Mouse (Mus musculus) retina, postnatal 7 days (tissue): Measurements from ENCODE around the gene Dnmbp.
A peak's percentile ranks its signal among the peaks of the same experiment; 100 is the strongest.

Experiments
- DNase-seq: peaks from one replicate; pipeline ENCODE4 v3.0.0-alpha.2; 2012; ENCODE audit warnings: low read depth, low spot score

The Dnmbp gene

DNA sequence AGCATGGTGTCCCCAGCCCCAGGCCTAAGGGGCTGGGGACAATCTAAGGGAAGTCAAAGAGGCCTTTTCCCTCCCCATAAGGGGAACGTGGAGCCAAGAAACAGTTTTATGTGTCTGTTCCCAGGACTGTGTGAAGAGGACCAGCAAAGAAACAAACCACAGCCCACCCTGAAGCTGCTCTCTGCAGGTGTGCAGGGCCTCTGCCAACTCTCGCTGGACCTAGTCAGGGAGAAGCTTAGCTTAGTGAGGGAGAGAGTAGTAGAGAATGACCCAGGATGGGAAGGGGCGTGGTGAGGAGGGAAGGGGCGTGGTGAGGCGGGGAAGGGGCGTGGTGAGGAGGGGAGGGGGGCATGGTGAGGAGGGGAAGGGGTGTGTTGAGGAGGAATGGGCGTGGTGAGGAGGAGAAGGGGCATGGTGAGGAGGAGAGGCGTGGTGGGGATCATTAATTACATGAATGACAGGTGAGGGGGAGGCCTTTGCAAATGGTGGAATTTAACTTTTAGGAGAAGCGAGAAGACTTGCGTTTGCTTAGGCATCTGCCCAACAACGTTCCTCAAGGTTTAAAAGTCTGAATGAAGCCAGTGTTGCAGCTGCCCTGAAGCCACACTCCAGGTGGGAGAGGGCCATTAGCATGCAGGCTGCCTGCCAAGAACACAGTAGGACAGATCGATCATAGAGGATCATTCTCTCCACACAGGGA, 9.3 kb upstream of the Dnmbp start:
- no peak for DNase-seq

DNA sequence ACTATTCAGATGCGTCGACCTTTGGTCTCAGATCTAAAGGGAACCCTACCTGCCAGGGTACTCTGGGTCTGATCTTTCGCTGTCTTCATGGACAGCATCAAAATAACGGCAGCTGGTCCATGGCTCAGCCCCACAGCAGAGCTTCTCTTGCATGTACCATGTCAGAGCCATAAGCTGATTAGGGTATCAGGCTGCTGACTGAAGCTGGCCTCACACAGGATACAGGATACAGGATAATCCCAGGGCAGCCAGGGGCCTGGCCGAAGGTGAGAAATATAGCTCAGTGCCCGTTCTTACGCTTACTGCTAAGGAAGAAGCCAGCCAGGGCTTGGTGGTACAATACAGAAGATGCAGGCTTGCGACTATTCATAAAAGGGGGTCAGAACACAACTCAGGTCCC, 4.6 kb upstream of the Dnmbp start:
- peak; percentile 70 for DNase-seq

DNA sequence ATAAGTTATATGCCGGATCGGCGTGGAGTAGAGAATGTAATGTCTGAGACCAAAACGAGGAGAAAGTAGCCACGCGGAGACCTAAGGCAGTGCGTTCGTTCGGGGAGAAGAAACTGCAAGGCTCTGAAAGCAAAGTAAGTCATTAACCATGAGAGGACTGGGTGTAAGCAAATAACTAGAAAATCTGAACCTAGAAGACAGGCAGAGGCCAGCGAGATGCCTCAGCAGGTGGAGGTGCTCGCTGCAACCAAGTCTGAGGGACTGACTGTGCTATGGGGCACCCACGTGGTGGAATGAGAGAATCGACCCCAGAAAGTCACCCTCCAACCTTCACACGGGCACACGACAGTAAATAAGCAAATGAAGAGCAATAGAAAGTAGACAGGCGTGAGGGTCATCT, 3.1 kb upstream of the Dnmbp start:
- DNase-seq: no peak

DNA sequence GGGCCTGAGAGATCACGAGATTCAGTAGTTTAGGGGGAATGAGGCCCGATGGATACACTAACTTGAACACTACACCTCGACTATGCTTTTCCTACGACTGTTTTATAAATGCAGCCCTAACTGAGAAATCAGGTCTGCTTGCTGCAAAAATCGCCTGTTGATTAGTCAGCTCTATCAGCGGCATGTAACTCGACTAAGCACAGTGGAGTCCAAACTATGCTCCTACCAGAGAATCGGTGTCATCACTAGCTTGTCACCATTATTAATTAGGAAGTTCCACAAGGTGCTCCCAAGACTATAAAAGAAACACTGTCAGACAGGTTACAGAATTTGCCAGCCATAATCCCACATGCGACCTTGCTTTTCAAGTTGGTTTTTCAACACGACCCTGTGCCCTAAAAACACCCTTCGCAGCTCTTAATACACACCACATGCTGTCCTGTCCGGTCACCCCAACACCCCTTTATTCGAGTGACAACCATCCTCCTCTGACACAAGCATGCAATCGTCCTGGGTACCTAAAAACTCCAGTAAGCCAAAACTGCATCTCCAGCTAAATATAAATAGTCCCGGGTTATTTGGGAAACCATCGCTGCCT, 721 bp downstream of the Dnmbp start:
- no peak for DNase-seq

DNA sequence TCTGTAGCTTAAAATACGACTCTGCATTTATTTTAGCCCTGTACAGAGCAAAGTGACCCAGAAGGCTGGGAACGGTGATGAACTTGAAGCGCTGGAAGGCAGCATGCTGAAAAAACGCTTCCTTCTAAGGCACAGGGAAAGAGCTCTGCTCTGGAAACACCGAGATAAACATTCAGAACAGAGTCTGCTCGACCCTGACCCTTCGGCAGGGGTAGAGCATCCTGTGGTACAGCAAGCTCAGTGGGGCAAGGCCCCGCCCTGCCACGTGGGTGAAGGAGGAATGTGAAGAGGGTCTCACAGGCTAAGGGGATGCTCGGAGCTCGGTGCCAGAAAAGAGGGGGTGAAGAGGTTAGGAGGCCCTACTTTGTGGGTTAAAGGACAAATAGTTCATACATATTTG, 1.6 kb downstream of the Dnmbp start:
- no peak for DNase-seq

DNA sequence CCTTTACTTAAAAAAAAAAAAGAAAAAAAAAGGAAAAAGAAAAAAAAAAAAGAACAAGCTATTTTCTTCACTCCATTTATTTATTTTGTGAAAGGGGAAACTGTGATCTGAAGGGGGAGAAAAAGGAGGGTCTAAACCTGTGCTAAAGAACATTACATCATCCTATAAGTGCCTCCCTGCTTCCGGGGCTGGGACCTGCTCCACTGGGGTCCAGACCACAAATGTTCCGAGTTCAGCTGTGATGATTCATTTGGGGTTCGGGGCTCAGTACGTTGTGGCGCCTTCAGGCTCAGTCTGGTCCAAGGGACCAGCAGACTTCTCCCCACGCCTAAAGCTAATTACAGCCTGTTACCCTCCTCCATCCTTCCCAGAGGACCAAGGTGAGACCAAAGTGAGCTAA, 9.1 kb downstream of the Dnmbp start:
- no peak for DNase-seq

DNA sequence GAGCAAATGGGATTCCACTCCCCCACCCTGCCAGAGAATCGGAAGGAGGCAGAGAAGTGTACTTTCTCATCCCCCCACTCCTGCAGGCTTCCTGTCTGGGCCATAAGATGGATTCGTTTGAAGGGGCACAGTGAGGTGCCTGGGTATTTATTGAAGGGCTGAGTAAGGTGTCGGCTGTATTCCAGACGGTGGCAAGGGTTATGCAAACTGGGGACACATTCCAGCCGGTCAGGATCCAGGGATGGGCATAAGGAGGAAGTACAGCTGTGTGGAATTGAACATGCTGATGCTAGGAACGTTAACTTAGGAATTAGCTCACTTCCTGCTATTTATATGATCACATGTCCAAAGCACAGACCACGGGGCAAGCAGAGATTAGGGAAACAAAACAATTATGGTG, 9.6 kb downstream of the Dnmbp start:
- no peak for DNase-seq

DNA sequence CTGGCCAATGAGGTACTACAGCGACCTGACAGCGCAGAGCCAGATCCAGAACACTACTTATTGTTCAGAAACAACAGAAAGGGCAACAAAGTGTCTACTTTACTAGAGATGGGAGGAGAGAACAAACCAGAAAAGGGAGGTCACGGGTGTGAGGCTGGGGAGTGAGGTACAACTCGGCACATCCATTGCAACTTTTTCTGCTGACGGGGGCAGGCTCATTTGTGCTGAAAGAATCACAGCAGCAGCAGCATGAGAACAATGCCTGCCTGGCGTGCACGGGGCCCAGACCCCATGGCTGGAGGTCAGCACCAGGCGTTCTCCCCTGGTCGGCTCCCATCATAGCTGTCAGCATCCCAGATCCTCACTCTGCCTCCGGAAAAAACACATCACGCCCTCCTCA, 10.1 kb downstream of the Dnmbp start:
- DNase-seq: no peak

DNA sequence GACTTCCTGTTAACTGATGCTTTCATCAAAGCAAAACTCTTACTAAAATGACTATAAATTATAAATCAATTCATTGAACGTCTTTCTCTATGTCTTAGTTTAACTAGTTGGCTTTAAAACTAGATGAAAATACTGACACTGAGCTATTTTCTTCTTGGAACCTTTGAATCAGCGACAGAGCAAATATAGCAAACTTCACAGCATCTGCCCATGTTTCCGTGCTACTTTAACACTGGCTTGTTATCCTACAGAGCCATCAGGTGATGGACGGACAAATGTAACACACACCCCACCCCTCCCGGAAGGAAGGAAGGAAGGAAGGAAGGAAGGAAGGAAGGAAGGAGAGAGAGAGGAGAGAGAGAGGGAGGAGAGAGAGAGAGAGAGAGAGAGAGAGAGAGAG, 12.0 kb downstream of the Dnmbp start:
- DNase-seq: no peak

DNA sequence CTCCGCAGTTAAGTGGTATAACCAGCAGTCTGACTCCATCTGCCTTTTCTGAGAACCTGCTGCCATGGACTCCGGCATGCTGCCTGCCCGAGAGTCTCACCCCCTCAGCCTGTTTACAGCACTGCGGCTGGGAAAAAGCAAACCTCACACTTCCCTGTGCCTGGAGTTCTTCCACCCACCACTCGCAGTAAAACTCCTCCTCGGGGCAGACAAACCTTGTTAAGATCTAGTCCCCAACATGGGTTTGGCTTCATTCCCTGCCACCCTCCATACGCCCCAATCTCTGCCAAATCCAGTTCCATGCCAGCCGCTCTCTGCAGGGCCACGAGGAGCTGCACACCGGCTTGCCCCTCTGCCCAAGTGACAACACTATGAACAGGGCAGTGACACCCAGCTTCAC, 12.9 kb downstream of the Dnmbp start:
- DNase-seq: no peak

DNA sequence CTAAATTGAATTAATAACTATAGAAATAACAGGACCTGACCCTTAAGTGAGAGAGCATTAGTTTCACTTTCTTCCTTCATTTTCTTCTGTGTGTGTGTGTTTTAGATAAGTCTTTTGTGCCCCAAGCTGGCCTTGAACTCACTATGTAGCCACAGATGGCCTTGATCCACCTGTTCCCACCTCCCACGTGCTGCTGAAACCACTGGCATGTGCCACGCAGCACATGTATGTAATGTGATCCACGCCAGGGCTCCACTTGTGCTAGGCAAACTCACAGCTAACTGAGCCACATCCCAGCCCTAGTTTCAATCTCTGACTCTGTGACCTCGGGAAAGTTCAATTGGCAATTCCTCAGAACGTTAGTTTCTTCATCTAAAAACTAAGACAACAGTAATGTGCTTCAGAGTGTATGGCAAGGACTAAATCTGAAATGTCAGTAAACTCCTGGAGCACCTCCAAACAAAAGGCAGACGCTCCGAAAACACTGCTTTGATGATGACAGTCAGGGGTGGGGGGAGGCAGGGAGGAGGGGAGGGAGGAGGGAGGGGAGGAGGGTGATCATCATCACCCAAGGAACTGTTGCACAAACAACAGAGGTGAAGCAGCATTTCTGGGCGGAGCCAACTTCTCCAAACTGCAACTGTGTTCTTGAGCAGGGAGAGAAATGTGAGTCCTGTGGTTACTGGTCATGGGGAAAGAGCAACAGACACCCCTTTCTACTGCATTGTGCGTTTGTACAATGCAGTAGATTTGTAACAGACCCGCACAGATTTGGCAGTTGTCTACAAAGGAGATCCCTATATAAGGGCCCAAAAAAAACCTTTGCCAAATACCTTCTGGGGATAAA, 13.6 kb downstream of the Dnmbp start:
- no peak for DNase-seq

DNA sequence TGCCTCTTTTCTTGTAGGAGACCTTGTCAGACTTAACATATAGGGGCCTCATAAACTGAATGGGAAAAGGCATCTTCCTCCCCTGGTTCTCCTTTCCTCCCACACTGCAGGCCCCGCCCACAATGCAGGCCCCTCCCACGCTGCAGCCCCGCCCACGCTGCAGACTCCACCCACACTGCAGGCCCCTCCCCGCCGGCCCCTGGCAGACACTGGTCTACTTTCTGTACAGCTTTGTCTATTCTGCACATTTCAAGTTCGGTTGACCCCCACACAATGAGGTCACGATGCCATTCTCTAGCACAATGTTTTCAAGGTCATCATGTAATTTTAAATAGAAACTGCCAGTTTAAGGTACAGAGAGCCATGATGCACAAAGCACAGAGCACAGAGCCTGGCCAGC, 15.6 kb downstream of the Dnmbp start:
- DNase-seq: no peak

DNA sequence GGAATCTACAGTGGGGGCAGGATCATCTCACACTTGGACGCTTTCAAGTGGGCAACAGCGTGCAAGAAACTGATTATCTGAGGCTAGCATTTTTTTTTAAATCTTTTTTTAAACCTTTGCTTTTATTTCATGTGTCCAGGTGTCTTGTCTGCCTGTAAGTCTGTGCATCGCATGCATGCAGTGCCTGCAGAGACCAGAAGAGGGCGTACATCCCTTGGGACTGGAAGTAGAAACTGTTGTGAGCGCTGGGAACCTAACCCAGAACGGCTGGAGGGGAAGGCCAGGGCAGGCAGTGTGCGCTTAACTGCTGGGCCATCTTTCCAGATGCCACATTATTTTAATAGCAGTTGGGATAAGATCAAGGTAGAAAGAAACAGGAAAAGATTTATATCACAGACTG, 17.0 kb downstream of the Dnmbp start:
- DNase-seq: no peak

DNA sequence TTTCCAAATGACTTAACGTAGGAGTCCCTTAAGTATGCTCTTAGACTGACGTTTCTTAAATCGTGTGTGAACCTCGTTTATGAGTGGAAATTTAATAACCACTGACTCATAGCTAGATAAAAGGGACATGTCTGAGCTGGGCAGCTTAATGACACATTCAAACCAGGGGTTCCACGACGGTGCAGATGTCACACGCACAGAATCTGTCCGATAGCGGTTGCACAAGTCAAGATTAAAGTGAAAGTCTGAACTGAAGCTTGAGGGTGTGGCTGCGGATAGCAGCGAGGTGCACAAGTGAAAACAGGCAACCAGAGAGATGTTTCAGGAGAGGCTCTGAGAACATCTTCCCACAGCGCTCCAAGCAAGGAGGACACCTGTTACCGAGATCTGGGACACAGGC, 18.6 kb downstream of the Dnmbp start:
- DNase-seq: no peak

DNA sequence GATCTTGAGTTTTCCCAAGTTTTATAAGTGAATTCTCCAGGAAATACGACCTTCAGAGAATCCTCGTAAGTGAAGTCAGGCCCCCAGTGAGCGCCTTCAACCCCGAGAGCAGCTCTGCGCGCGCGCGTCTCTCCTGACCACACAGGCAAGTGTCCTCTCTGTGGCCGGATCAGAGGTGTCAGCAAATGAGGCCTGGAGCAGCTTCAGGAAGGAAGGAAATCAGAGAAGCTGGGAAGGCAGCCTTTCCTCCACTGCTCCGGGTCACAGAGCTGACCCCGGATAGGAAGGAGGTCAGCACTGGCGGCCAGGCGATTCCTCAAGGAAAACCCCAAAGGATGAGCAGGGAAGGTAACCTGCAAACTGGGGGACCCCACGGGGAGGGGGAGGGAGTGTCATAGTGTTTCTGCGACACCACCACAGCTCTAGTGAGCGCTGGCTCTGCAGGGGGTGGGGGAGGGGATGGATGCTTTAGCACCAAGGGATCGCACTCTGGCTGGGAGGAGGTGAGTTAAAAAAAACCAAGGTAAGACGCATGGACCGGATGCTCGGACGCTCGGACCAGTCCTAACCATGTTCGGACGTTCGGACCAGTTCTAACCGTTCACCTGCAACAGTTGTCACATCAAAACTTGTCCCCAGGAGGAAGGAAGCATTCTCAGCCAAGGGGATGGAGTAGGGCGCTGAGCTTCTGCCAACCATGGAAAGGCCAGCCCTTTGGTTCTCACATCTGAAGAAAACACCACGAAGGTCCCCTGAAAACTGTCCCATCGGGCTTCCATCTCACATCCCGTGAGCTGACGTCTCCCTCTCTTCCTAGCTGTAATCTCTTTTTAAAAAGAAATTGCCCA, 19.3 kb downstream of the Dnmbp start:
- DNase-seq: no peak

DNA sequence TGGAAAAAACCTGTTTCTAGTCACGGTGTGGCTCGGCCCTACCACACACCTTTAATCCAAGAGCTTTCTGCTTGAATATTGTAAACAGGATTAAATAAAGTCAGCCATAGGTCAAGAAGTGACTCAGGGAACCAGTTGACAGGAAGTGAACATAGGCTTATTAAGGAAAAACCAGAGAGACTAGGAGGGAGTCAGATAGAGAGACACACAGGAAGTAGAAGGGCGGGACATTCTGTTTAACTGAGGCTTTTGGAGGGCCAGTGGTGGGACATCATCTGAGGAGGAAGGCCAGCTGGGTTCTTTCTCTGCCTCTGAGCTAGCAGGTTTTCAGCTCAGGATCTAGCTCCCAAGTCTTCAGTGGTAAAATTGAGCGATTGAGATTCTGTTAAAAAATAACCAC, 20.1 kb downstream of the Dnmbp start:
- no peak for DNase-seq

DNA sequence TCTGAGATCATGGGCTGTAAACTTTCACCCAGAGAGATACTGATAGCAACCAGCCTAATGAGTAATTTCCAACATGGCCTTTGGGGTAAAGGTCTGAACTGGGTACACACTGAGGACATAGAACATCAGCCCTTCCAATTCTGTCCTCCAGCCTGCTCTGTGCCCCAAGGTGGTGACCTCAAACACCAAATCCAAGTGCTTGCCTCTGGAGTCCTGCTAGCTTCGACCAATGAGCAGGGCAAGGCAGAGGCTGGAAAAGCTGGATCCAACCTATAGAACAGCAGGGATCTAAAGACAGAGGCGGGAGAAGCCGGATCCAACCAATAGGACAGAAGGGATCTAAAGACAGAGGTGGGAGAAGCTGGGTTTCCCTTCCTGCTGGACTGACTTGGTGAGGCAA, 21.2 kb downstream of the Dnmbp start:
- no peak for DNase-seq

DNA sequence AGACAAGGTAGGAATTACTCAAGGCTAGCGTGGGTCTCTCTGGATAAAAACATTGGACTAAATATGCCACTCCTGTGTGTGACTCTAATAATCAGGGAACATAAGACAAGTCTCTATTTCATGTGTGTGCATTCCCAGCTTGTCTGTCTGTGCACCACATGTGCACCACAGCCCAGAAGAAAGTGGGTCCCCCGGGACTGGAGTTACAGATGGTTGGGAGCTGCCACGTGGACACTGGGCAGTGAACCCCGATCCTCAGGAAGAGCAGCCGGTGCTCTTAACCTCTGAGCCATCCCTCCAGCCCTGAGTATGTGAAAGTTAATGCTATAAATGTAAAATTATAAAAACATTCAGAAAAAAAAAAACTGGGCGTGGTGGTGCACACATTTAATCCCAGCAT, 22.2 kb downstream of the Dnmbp start:
- DNase-seq: no peak

DNA sequence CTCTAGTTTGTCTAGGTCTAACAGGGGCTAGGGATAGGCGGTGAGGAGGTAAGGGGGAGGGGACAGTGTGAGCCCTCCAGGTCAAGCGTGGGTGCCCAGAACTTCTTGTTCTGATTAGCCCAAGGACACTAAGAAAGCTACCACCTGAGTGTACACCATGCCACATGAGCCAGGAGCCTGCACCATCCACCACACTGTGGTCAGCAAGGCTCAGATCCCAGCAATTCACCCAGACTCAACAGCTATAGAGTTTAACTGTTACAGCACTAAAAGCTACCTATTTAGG, 22.6 kb downstream of the Dnmbp start:
- no peak for DNase-seq

DNA sequence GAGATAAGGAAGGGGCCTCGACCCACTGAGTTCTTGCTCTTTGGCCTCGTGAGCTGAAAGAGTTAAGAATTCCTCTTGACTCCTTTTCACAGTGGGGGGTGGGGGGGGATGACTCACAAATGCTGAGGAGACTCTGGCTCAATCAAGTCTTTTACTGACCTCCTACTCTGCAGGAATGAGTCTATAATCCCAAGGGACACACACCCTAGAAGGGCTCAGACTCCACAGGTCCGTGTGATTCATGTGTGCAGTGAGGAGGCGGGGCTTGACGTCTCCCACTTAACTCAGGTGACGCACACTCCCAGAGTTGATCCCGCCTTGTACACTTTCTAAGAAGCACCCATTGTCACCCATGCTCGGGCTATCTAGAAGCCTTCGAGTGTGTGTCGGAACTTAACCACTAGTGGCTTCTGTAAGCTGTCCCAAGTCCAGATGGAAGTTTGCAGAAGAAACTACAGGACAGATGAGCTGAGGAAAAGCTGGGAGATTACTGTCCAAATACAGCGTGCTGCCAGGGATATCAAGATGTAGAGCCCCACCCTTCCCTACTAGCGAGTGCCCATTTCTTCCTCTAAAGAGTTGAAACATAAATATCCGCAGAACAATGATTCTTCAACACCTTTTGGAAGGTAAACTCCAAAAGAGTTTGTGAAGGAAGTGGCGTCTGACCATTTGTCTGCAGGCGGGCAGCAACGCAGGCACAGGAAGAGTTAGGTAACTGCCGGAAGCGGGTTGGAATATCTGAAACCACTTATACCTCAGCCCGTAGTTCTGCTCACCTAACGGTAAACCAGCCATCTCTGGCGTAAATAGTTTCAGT, 23.2 kb downstream of the Dnmbp start:
- DNase-seq: no peak

DNA sequence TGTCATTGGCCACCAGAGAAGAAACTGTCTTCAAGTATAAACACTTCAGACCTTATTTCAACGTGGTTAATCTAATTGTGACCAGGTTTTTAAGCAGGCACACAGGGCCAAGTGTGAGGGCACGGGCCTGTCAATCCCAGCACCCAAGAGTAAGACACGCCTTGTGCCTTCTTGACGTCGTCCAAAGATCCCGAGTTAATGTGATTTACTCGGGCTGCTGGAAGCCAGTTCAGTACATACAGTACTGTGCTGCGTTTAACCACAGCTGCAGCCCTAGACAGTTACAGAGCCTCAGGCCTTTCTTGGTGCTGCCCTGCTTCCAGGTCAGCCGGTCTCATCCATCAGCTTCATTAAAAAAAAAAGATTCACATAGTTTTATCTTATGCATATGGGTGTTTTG, 24.6 kb downstream of the Dnmbp start:
- no peak for DNase-seq
